ENCODE assay signal across 8 mouse cellular contexts in genomic region chr8:11477811-11478761, GRCm38 (mm10). TPM values are rescaled to one million over a fixed set of nuclear protein-coding genes. Genes with fewer than 3 reads are reported as not detected.
A peak's percentile ranks its signal among the peaks of the same experiment; 100 is the strongest.
DNase-seq lines count a peak whose midpoint lies in the region; ATAC-seq and TF ChIP-seq lines count a peak whose summit lies in the region.

Rab20 (minus strand) TSS chr8:11478710.

- H3K27me3 ChIP-seq in kidney, adult 2 months (replicated peaks; ENCODE audit: control insufficient read depth, insufficient read depth, low read length) = no peaks in the 10 kb centered on the region
- H3K27me3 ChIP-seq in lung, embryonic 14.5 days (ENCODE audit: insufficient read depth, low read length) = peaks cover 39% of the 10 kb centered on the region
- peaks cover 78% of the 10 kb centered on the region for H3K27me3 ChIP-seq in neural tube, embryonic 15.5 days (replicated peaks)

- peak within 1 kb of the TSS; percentile 100 for H3K4me2 ChIP-seq in lung, embryonic 14.5 days
- peak within 1 kb of the TSS; percentile 99 for H3K4me2 ChIP-seq in neural tube, embryonic 15.5 days

- peak within 1 kb of the TSS; percentile 75 for H3K4me3 ChIP-seq in kidney, adult 2 months (ENCODE audit: insufficient read depth, low read depth, low read length)
- H3K4me3 ChIP-seq in lung, embryonic 14.5 days (ENCODE audit: low read depth, low read length) = peak within 1 kb of the TSS; percentile 62
- peak within 1 kb of the TSS; percentile 46 for H3K4me3 ChIP-seq in neural tube, embryonic 15.5 days (replicated peaks)

- H3K27ac ChIP-seq in kidney, adult 2 months (ENCODE audit: insufficient read depth, low read depth, low read length) = peak within 1 kb of the TSS; percentile 85
- H3K27ac ChIP-seq in lung, embryonic 14.5 days (ENCODE audit: low read depth) = peak within 1 kb of the TSS; percentile 85
- H3K27ac ChIP-seq in neural tube, embryonic 15.5 days (replicated peaks) = no peak within 1 kb of the TSS

- peaks cover 42% of the 10 kb centered on the region for H3K4me1 ChIP-seq in kidney, adult 2 months (ENCODE audit: control insufficient read depth, insufficient read depth, low read length)
- H3K4me1 ChIP-seq in lung, embryonic 14.5 days (ENCODE audit: insufficient read depth) = peaks cover 13% of the 10 kb centered on the region; the same call in 1 of the 2 replicates
- H3K4me1 ChIP-seq in neural tube, embryonic 15.5 days = peaks cover 33% of the 10 kb centered on the region

- no peaks in the 10 kb centered on the region for H3K36me3 ChIP-seq in kidney, adult 2 months (ENCODE audit: control insufficient read depth, insufficient read depth, low read length)
- no peaks in the 10 kb centered on the region for H3K36me3 ChIP-seq in lung, embryonic 14.5 days (ENCODE audit: insufficient read depth)
- H3K36me3 ChIP-seq in neural tube, embryonic 15.5 days = no peaks in the 10 kb centered on the region

- WGBS in kidney, adult 2 months = under 1% methylated on average over 66 of the region's 69 CpGs
- 1% methylated on average over 64 of the region's 69 CpGs for WGBS in lung, embryonic 14.5 days
- WGBS in neural tube, embryonic 15.5 days = under 1% methylated on average over 69 of the region's 69 CpGs

- peak; percentile 71 to 81 for DNase-seq in urinary bladder, adult 18-20 months (ENCODE audit: low spot score in 2 of 2)
- DNase-seq in urinary bladder, postnatal 10 days (ENCODE audit: low spot score) = no peak
- DNase-seq in embryo, embryonic 11 days = peak; percentile 81
- peak; percentile 76 to 83 for DNase-seq in heart, adult 9 months (ENCODE audit: low spot score in 2 of 2)
- peak; percentile 93 for DNase-seq in kidney, adult 2 months
- DNase-seq in lung, embryonic 14.5 days = peak; percentile 81
- peak; percentile 87 for DNase-seq in yolk sac, embryonic 10.5 days (ENCODE audit: low spot score)

- TF ChIP-seq POLR2A in kidney, adult 2 months (IDR thresholded peaks at IDR 0.05; ENCODE audit: low read depth, low read length) = peak; percentile 25

- H3K9ac ChIP-seq in lung, embryonic 14.5 days = peak within 1 kb of the TSS; percentile 52
- peak within 1 kb of the TSS; percentile 38 for H3K9ac ChIP-seq in neural tube, embryonic 15.5 days (replicated peaks)

- TF ChIP-seq CTCF in kidney, adult 2 months (conservative IDR thresholded peaks at IDR 0.05; ENCODE audit: insufficient read depth, insufficient read length, low read depth, low read length) = no peak
- TF ChIP-seq CTCF in lung, embryonic 14.5 days (IDR thresholded peaks at IDR 0.05; ENCODE audit: low read depth) = no peak

- no peaks in the 10 kb centered on the region for H3K9me3 ChIP-seq in lung, embryonic 14.5 days (ENCODE audit: low read depth, low read length)
- no peaks in the 10 kb centered on the region for H3K9me3 ChIP-seq in neural tube, embryonic 15.5 days (replicated peaks)

- ATAC-seq in lung, embryonic 14.5 days (ENCODE audit: insufficient read depth) = peak; percentile 75
- ATAC-seq in neural tube, embryonic 15.5 days (ENCODE audit: low FRiP score) = peak; percentile 79; the same call in 1 of the 2 replicates

RNA-seq across cellular contexts. Expression of gene Rab20, which starts in this region (rescaled TPM):
- 74.5 and 76.5 TPM in 2 replicates for polyA plus RNA-seq in kidney, adult 2 months (2012; rRNA removed)
- 12.8 and 12.9 TPM in 2 replicates for polyA plus RNA-seq in lung, embryonic 14.5 days (2014; fragmentation: Nextera tagmentation; extraction: Ambion mirVana)
- 1.00 and 3.0 TPM in 2 replicates for polyA plus RNA-seq in neural tube, embryonic 15.5 days (2015; fragmentation: Nextera tagmentation; extraction: Ambion mirVana)
